Mouse (Mus musculus): Measurements from ENCODE around the gene Nr2e1.

Nr2e1 gene

DNA sequence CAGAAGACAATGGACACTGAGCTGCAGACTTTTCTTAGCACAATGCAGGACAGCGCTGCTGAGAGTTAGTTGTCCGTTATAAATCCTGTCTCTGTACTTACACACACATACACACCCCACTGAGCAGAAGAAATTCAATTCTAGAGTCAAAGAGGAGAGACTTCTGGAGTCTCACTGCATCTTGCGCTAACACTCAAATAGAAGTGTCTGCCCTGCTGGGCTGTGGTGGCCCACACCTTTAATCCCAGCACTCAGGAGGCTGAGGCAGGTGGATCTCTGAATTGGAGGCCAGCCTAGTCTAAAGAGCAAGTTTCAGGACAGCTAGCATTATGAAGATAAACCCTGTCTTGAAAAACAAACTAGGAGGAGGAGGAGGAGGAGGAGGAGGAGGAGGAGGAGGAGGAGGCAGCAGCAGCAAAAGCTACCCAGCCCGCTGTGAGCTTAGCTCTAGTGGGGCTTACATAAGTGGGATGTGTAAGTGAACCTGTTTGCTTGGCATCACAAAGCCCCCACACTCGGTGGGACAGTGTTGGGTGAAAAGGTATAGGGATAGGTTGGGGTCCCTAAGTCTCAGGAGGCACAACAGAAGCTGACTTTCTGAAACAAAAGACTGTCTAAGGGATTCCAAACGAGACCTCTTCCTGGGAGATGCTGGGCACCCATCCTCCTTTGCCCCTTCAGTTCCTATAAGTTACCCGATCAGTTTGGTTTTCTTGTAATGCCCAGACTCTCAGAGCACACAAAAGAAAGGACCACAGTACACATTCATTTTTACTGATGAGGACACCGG lies 4.7 kb upstream of the Nr2e1 start:
- DNase-seq (ENCODE audit: low read depth in 2 of 2, low spot score in 2 of 2) = no peak

DNA sequence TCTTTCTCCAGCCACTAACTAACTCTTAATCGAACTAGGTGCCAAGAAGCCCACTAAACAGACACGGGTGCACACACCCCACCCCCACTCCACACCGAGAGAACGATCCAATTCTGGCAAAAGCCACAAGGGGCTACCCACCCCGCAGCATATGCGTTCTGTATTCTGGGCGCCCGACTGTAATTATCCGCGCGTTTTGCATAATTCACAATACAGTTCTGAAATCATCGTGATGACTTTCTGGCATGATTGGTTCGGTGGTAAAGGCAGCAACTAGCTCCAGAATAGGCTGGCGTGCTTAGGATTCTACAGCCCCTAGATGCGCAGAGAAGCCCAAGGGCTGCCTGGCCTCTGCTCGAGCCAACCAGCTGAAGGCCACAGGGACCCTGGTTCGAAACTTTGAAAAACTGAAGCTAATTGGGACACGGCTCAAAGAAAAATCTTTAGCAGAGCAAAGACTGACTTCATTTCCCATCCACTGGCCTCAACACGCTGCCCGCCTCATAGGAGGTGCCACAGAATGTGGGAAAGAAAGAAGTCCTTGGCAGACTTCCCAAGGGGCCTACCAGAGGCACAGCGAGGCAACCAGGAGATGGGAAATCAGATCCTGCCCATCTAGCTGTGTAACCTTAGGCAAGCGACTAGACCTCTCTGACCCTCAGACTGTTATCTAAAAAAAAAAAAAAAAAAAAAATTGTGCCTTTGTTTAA lies 2.3 kb upstream of the Nr2e1 start:
- DNase-seq (ENCODE audit: low read depth in 2 of 2, low spot score in 2 of 2) = no peak

GRCm38 (mm10) chr10:42585156-42585555 lies 1.7 kb upstream of the Nr2e1 start:
- DNase-seq (ENCODE audit: low read depth in 2 of 2, low spot score in 2 of 2) = no peak

DNA sequence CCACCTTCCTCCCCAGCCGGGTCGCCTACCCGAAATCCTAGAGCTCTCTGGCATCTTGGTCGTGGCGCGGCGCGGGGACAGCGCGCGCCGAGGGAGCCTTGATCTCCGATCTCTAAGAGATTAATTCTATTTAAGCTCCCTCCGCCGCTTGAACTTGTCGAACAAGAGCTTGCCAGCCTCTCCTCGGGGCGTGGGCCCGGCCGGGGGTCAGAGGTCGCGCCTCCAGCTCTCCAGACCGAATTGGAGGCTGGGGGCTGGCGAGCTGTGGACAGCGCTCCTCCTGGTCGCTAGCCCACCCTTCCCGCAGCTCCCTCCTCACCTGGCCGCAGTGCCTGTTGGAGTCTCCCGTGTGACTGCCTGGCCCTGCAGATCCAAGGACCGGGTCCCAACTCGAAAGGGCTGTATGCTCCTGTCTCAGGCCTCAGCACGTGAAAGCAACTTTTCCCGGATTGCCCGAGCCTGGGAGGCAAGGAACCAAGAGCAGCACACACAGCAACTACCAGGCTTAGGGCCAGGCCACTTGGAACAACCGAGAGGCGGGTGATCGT lies 1.1 kb upstream of the Nr2e1 start:
- DNase-seq (ENCODE audit: low read depth in 2 of 2, low spot score in 2 of 2) = no peak

- DNase-seq (ENCODE audit: low read depth in 2 of 2, low spot score in 2 of 2) = no peak
Observed at GRCm38 (mm10) chr10:42583902-42584435, 537 bp upstream of the Nr2e1 start.

DNA sequence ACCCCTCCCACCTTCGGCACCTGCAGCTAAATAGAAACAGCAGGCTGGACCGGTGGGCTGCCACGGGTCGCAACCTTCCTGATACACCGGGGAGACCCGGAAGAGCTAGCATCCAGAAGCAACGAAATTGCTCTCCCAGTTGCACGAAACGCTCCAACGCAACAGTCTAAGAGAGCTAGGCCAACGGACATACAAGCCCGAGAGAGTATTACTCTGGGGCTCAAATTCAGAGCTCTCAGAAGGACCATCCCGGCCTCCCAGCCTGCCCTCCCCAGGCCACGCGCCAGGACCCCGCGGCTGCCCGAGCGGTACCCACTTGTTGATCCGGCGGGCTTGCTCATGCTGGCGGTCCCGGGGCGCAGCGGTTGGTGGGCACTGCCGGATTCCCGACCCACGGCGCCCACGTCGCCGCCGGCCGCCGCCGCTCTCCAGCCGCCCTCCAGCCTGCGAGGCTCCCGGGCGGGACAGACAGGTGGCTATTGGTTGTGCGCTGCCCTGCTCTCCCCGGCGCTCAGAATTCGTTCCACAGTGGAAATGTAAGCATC lies 794 bp downstream of the Nr2e1 start:
- no peak for DNase-seq (ENCODE audit: low read depth in 2 of 2, low spot score in 2 of 2)

DNA sequence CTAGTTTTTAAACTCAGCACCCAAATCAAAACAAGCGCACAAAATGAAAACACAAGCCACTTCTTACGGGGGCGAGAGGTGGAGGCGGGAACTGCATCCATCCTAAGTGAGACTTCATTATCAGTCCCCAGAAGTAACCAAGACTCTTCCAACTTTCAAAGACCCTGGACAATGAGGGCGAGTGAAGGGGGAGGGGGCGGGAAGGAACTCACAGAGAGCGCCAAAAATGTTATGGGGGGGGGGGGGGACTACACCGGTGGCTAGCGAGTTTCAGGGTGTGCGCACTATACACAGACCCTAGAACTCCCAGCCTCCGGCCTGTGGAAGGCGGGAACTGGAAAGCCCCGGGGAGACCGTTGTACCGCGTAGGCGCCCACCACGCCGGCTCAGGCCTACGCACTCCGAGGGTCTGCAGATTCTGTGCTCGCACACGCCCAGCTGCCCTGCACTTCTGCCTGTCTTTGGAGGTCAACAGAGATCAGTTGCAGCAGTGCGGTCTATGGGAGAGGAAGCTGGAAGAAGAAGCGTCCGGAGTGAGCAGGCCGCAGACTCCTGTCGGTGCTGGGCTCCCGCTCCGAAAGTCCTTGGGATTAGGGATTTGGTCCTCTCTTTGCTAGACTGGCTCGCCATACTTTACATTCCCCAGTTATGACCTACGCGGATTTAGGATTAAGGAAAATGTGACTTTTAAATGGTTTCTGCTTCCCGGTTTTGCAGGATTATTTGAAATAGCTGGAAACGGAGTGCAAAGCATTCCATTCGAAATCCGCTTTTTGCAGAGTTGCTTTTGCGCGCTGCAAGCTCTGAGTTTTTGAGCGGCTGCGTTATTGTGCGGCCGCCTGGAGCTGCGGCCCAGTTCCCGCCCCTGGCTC lies 1.5 kb downstream of the Nr2e1 start:
- no peak for DNase-seq (ENCODE audit: low read depth in 2 of 2, low spot score in 2 of 2)

DNA sequence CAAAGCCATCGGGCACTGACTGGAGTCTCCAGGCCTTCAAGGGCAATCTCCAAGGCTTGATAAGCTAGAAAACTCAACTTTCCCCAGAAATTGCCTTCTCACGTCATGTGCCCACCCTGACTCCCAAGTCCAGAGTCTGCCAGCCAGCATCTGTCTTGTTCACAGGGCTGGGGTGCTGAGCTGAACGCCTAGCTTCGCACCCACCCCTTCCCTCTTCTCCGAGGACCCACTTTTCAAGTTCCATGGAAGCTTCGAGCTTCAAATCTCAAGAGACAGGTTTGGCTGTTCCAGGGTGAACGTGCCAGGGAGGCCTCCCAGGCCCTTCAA lies 2.5 kb downstream of the Nr2e1 start:
- DNase-seq (ENCODE audit: low read depth in 2 of 2, low spot score in 2 of 2) = no peak

GRCm38 (mm10) chr10:42580131-42580950 lies 3.1 kb downstream of the Nr2e1 start:
- no peak for DNase-seq (ENCODE audit: low read depth in 2 of 2, low spot score in 2 of 2)

GRCm38 (mm10) chr10:42579475-42580130 lies 3.8 kb downstream of the Nr2e1 start:
- DNase-seq (ENCODE audit: low read depth in 2 of 2, low spot score in 2 of 2) = no peak

DNA sequence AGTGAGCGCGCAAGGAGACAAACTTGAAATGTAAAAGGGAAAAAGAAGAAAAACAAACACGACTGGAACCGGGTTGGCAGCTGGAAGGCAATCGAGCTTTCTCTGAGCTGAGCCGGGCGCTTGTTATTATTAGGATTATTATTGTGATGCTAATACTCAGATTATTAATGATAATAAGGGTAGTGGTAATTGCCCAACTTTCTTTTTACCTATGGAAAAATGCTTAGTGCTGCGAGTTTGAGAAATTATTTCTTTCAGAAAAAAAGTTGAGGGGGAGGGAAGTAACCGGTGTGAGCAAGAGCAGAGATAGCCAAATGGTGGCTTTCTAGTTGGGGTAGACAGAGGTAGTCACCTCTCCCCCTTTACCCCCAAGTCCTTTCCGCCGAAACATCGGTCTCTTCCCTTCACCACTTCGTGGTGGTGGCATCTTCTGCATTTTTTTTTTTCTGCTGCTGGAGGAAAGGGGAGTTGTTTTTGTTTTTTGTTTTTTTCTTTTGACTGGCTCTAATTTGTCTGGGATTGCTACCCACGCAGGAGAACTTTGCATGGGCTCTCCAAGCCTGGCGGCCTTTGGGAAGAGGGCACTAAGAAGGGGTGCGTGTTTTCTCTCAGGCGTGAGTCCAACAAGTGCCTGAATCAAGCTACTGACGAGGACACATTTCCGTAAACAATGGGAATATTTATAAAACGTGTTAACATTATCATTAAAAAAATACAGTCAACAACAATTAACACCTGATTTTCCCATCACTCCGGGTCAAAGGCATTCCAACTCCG lies 4.5 kb downstream of the Nr2e1 start:
- DNase-seq (ENCODE audit: low read depth in 2 of 2, low spot score in 2 of 2) = no peak

- no peak for DNase-seq (ENCODE audit: low read depth in 2 of 2, low spot score in 2 of 2)
Observed at GRCm38 (mm10) chr10:42578281-42578675, 5.2 kb downstream of the Nr2e1 start.

DNA sequence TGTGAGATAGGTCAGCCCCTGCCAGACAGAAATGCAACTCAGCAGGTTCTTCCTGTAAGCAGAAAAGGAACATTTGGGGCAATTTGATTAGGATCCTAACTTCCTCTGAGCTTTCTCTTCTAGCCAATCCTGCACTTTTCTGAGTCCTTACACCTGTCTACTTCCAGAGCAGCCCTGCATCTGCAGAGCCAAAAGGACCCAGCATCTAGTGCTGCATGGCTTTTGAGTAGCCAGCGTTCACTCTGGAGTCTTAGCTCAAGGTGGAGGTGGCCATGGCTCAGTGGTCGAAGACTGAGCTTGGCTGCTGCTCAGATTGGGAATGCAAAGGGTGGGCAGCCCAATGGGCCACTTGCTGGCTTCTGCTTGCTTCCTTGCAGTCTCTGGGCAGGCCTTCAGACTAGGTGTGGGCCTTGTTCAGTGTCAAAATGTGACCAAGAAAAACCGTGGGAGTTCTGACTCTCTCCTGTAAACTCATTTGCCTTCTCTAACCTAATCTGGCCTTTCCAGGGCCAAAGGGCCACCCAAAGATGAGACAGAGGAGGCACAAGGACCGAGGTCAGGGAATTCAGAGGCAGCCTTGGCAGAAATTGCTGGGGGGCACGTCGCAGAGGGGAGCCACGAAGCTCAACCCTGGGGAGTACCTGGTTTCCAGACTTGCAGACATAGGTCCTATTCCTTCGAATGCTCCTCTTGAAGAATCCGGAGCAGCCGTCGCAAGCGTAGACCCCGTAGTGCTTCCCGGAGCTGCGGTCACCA lies 5.7 kb downstream of the Nr2e1 start:
- DNase-seq (ENCODE audit: low read depth in 2 of 2, low spot score in 2 of 2) = no peak

DNA sequence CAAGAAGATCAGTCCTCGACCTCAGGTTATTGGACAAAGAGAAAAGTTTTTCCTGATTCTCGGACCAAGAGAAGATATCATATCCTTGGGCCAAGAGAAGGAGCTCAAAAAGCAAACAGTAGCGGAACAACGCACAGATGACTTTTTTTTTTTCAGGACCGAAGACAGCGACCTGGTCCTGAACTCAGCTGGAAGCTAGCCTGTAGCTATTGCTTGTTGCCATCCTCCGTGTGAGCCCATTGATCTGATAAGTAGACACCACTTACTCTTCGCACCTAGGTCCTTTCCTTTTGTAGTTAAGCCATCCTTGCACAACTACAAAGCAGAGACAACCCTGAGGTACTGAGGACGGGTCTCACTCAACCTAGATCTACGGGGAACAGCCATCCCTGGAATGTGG lies 8.8 kb downstream of the Nr2e1 start:
- DNase-seq (ENCODE audit: low read depth in 2 of 2, low spot score in 2 of 2) = no peak

DNA sequence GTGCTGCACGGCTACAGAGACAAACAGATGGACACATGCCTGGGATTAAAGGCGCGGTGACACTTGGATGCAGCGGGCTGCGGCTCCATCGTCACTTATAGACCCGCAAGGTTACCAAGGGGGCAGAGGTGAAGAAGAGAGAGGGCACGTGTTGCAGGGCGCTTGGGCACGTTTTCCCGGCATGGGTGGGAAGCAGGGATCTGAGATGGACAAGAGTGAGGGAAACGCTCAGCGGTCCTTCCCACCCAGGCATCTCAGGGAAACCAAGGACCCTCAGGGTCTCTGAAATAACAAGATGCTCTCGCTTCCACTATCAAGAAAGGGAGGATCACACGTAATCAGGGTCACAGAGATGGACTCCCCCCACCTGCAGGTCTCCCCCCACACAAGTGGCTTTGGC lies 10.5 kb downstream of the Nr2e1 start:
- DNase-seq (ENCODE audit: low read depth in 2 of 2, low spot score in 2 of 2) = no peak

- DNase-seq (ENCODE audit: low read depth in 2 of 2, low spot score in 2 of 2) = no peak
Observed at GRCm38 (mm10) chr10:42572567-42572966, 10.9 kb downstream of the Nr2e1 start.

DNA sequence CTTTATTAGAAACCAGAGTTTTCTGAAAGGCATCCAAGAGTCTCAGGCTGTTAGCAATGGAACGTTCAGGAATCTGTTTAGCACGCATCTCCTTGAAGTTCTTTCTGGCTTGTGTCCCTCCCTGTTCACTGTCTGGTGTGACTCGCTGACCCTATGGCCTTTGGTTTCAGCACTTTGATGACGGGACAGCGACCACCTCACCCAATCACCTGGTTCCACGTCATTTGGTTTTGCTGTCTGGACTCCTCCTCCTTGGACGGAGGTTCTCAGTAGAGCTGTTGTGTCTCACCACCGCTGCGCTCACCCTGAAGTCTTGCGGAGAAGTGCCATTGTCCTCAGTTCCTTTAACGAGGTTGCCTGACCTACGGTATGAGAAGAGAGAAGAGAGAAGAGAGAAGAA lies 21.2 kb downstream of the Nr2e1 start:
- DNase-seq (ENCODE audit: low read depth in 2 of 2, low spot score in 2 of 2) = no peak

GRCm38 (mm10) chr10:42559581-42560200 lies 23.7 kb downstream of the Nr2e1 start:
- no peak for DNase-seq (ENCODE audit: low read depth in 2 of 2, low spot score in 2 of 2)
